Mouse (Mus musculus): Measurements from ENCODE around the gene Tmem54. TPM values are rescaled to one million over a fixed set of nuclear protein-coding genes. Genes with fewer than 3 reads are reported as not detected.

The Tmem54 gene
- polyA plus RNA-seq, 1 experiment: 0.18 TPM

GRCm38 (mm10) chr4:129068848-129069247, 36.5 kb upstream of the Tmem54 start:
- Histone ChIP-seq H3K4me3 (ENCODE audit: insufficient read depth, poor library complexity, severe bottlenecking) (no peak overlapping the region), H3ac (ENCODE audit: control insufficient read depth, insufficient read length, low read depth) (no peak overlapping the region), H3K27me3 (ENCODE audit: control insufficient read depth, insufficient read depth, insufficient read length) (no peaks in the 10 kb centered on the region), H3K36me3 (ENCODE audit: control insufficient read depth, insufficient read depth) (peaks cover 23% of the 10 kb centered on the region), H3K79me2 (ENCODE audit: control insufficient read depth, insufficient read depth) (peaks cover 91% of the 10 kb centered on the region), H3K79me3 (ENCODE audit: low read depth) (peaks cover 56% of the 10 kb centered on the region)
- no peak for TF ChIP-seq CTCF (IDR thresholded peaks at IDR 0.05; ENCODE audit: control insufficient read depth, insufficient read depth, insufficient read length)
- no peak for TF ChIP-seq MYOG (IDR thresholded peaks at IDR 0.05; ENCODE audit: control insufficient read depth, extremely low read depth, insufficient read length)
- no peak for TF ChIP-seq MAX (IDR thresholded peaks at IDR 0.05)
- TF ChIP-seq MYOD1 (IDR thresholded peaks at IDR 0.05; ENCODE audit: control insufficient read depth, insufficient read length, low read depth): no peak
- TF ChIP-seq USF1 (IDR thresholded peaks at IDR 0.05; ENCODE audit: low read depth): no peak
- no peak for TF ChIP-seq CEBPB (IDR thresholded peaks at IDR 0.05; ENCODE audit: low read depth)
- TF ChIP-seq FOSL1 (IDR thresholded peaks at IDR 0.05; ENCODE audit: insufficient read depth, low read length, poor library complexity, severe bottlenecking): no peak

- peaks cover 95% of the 10 kb centered on the region for H3K36me3 ChIP-seq (ENCODE audit: control insufficient read depth, insufficient read depth)
- no peaks in the 10 kb centered on the region for H3K79me2 ChIP-seq (ENCODE audit: control insufficient read depth, insufficient read depth)
- no peak overlapping the region for H3ac ChIP-seq (ENCODE audit: control insufficient read depth, insufficient read length, low read depth)
- no peaks in the 10 kb centered on the region for H3K27me3 ChIP-seq (ENCODE audit: control insufficient read depth, insufficient read depth, insufficient read length)
- H3K79me3 ChIP-seq (ENCODE audit: low read depth): no peaks in the 10 kb centered on the region
- no peak overlapping the region for H3K4me3 ChIP-seq (ENCODE audit: insufficient read depth, poor library complexity, severe bottlenecking)
- TF ChIP-seq MYOG (IDR thresholded peaks at IDR 0.05; ENCODE audit: control insufficient read depth, extremely low read depth, insufficient read length) (no peak), USF1 (IDR thresholded peaks at IDR 0.05; ENCODE audit: low read depth) (no peak), MYOD1 (IDR thresholded peaks at IDR 0.05; ENCODE audit: control insufficient read depth, insufficient read length, low read depth) (no peak), FOSL1 (IDR thresholded peaks at IDR 0.05; ENCODE audit: insufficient read depth, low read length, poor library complexity, severe bottlenecking) (no peak), CTCF (IDR thresholded peaks at IDR 0.05; ENCODE audit: control insufficient read depth, insufficient read depth, insufficient read length) (no peak), MAX (IDR thresholded peaks at IDR 0.05) (no peak), CEBPB (IDR thresholded peaks at IDR 0.05; ENCODE audit: low read depth) (no peak)
Observed at GRCm38 (mm10) chr4:129079126-129079525, 26.2 kb upstream of the Tmem54 start.

- TF ChIP-seq MAX (IDR thresholded peaks at IDR 0.05) (no peak), CTCF (IDR thresholded peaks at IDR 0.05; ENCODE audit: control insufficient read depth, insufficient read depth, insufficient read length) (no peak), MYOG (IDR thresholded peaks at IDR 0.05; ENCODE audit: control insufficient read depth, extremely low read depth, insufficient read length) (no peak), MYOD1 (IDR thresholded peaks at IDR 0.05; ENCODE audit: control insufficient read depth, insufficient read length, low read depth) (no peak), USF1 (IDR thresholded peaks at IDR 0.05; ENCODE audit: low read depth) (no peak), CEBPB (IDR thresholded peaks at IDR 0.05; ENCODE audit: low read depth) (no peak), FOSL1 (IDR thresholded peaks at IDR 0.05; ENCODE audit: insufficient read depth, low read length, poor library complexity, severe bottlenecking) (no peak)
- Histone ChIP-seq H3K4me3 (ENCODE audit: insufficient read depth, poor library complexity, severe bottlenecking) (no peak overlapping the region), H3K79me3 (ENCODE audit: low read depth) (no peaks in the 10 kb centered on the region), H3K36me3 (ENCODE audit: control insufficient read depth, insufficient read depth) (peaks cover 93% of the 10 kb centered on the region), H3ac (ENCODE audit: control insufficient read depth, insufficient read length, low read depth) (no peak overlapping the region), H3K27me3 (ENCODE audit: control insufficient read depth, insufficient read depth, insufficient read length) (no peaks in the 10 kb centered on the region), H3K79me2 (ENCODE audit: control insufficient read depth, insufficient read depth) (no peaks in the 10 kb centered on the region)
Observed at GRCm38 (mm10) chr4:129081041-129081440, 24.3 kb upstream of the Tmem54 start.

GRCm38 (mm10) chr4:129081512-129081911, 23.8 kb upstream of the Tmem54 start:
- no peaks in the 10 kb centered on the region for H3K27me3 ChIP-seq (ENCODE audit: control insufficient read depth, insufficient read depth, insufficient read length)
- peaks cover 88% of the 10 kb centered on the region for H3K36me3 ChIP-seq (ENCODE audit: control insufficient read depth, insufficient read depth)
- no peak overlapping the region for H3K4me3 ChIP-seq (ENCODE audit: insufficient read depth, poor library complexity, severe bottlenecking)
- H3ac ChIP-seq (ENCODE audit: control insufficient read depth, insufficient read length, low read depth): no peak overlapping the region
- TF ChIP-seq MYOG (IDR thresholded peaks at IDR 0.05; ENCODE audit: control insufficient read depth, extremely low read depth, insufficient read length) (no peak), MYOD1 (IDR thresholded peaks at IDR 0.05; ENCODE audit: control insufficient read depth, insufficient read length, low read depth) (peak; percentile 56), MAX (IDR thresholded peaks at IDR 0.05) (no peak), CEBPB (IDR thresholded peaks at IDR 0.05; ENCODE audit: low read depth) (no peak), USF1 (IDR thresholded peaks at IDR 0.05; ENCODE audit: low read depth) (no peak)
- H3K79me3 ChIP-seq (ENCODE audit: low read depth): no peaks in the 10 kb centered on the region
- H3K79me2 ChIP-seq (ENCODE audit: control insufficient read depth, insufficient read depth): no peaks in the 10 kb centered on the region

GRCm38 (mm10) chr4:129081939-129082338, 23.4 kb upstream of the Tmem54 start:
- no peak overlapping the region for H3K4me3 ChIP-seq (ENCODE audit: insufficient read depth, poor library complexity, severe bottlenecking)
- no peak for TF ChIP-seq MYOD1 (IDR thresholded peaks at IDR 0.05; ENCODE audit: control insufficient read depth, insufficient read length, low read depth)
- TF ChIP-seq USF1 (IDR thresholded peaks at IDR 0.05; ENCODE audit: low read depth): no peak
- TF ChIP-seq MAX (IDR thresholded peaks at IDR 0.05): no peak
- TF ChIP-seq CEBPB (IDR thresholded peaks at IDR 0.05; ENCODE audit: low read depth): no peak
- no peak for TF ChIP-seq MYOG (IDR thresholded peaks at IDR 0.05; ENCODE audit: control insufficient read depth, extremely low read depth, insufficient read length)
- no peak for TF ChIP-seq CTCF (IDR thresholded peaks at IDR 0.05; ENCODE audit: control insufficient read depth, insufficient read depth, insufficient read length)
- TF ChIP-seq FOSL1 (IDR thresholded peaks at IDR 0.05; ENCODE audit: insufficient read depth, low read length, poor library complexity, severe bottlenecking): no peak
- no peaks in the 10 kb centered on the region for H3K79me3 ChIP-seq (ENCODE audit: low read depth)
- H3K27me3 ChIP-seq (ENCODE audit: control insufficient read depth, insufficient read depth, insufficient read length): no peaks in the 10 kb centered on the region
- peaks cover 84% of the 10 kb centered on the region for H3K36me3 ChIP-seq (ENCODE audit: control insufficient read depth, insufficient read depth)
- H3ac ChIP-seq (ENCODE audit: control insufficient read depth, insufficient read length, low read depth): no peak overlapping the region
- H3K79me2 ChIP-seq (ENCODE audit: control insufficient read depth, insufficient read depth): no peaks in the 10 kb centered on the region
